Mouse (Mus musculus): ENCODE data around the gene Dedd2.

DNA sequence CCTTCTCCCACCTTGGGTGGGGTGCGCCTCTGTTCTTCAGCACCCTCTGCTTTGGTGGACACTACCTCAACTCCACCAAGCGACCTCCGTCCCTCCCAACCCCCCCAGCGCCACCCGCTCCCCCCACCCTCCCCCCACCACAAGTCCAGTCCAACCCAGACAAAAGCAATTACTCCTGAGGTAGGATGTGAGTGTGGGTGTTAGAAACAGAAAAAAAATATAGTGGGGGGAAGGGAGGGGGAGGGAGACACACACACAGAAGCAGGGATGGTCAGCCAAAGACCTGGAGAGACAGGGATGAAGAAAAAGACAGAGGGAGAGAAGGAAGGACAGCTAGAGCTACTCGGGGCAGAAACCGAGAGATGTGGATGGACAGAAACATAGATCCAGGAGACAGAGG is 66.6 kb downstream of the Dedd2 start:
- TF ChIP-seq POLR2A (IDR thresholded peaks at IDR 0.05; ENCODE audit: insufficient read length, low read depth) (no peak), MYOD1 (IDR thresholded peaks at IDR 0.05; ENCODE audit: control insufficient read depth in 1 of 3, insufficient read length in 2 of 3, low read depth in 2 of 3) (no peak), TCF12 (IDR thresholded peaks at IDR 0.05; ENCODE audit: insufficient read depth, poor library complexity, severe bottlenecking) (no peak), SRF (IDR thresholded peaks at IDR 0.05; ENCODE audit: control insufficient read depth, insufficient read length, low read depth) (no peak)

Measured in myocyte (in vitro differentiated cells).